Mouse (Mus musculus): Measurements from ENCODE around the gene Tnpo1.
"Not testable (repeated sequence)": the region's sequence is repeated elsewhere in the genome, so short reads cannot be mapped to it uniquely, and the experiment has no call there.

Gene Tnpo1

GRCm38 (mm10) chr13:98818205-98818604, 108.0 kb downstream of the Tnpo1 start:
- no peak for DNase-seq (ENCODE audit: low spot score)

- no peak for DNase-seq (ENCODE audit: low spot score)
Observed at GRCm38 (mm10) chr13:98817766-98818165, 108.4 kb downstream of the Tnpo1 start.

GRCm38 (mm10) chr13:98816981-98817660, 109.1 kb downstream of the Tnpo1 start:
- DNase-seq (ENCODE audit: low spot score), result not testable (repeated sequence)

- DNase-seq (ENCODE audit: low spot score), result no peak
Observed at GRCm38 (mm10) chr13:98816571-98816970, 109.6 kb downstream of the Tnpo1 start.

- peak; percentile 99 for DNase-seq (ENCODE audit: low spot score)
Observed at GRCm38 (mm10) chr13:98815147-98815785, 110.9 kb downstream of the Tnpo1 start, which contains the start of gene Fcho2. Gene Fcho2, minus strand, starts transcription at chr13:98815449.

- DNase-seq (ENCODE audit: low spot score), result peak; percentile 77
Observed at GRCm38 (mm10) chr13:98814275-98815040, 111.7 kb downstream of the Tnpo1 start.

- no peak for DNase-seq (ENCODE audit: low spot score)
Observed at GRCm38 (mm10) chr13:98813596-98814274, 112.4 kb downstream of the Tnpo1 start.

GRCm38 (mm10) chr13:98813167-98813566, 113.0 kb downstream of the Tnpo1 start:
- DNase-seq (ENCODE audit: low spot score), result no peak

GRCm38 (mm10) chr13:98812285-98812684, 113.9 kb downstream of the Tnpo1 start:
- DNase-seq (ENCODE audit: low spot score), result no peak

- no peak for DNase-seq (ENCODE audit: low spot score)
Observed at GRCm38 (mm10) chr13:98810143-98810542, 116.0 kb downstream of the Tnpo1 start.

- no peak for DNase-seq (ENCODE audit: low spot score)
Observed at GRCm38 (mm10) chr13:98809087-98809486, 117.1 kb downstream of the Tnpo1 start.

GRCm38 (mm10) chr13:98804480-98804879, 121.7 kb downstream of the Tnpo1 start:
- DNase-seq (ENCODE audit: low spot score), result no peak

GRCm38 (mm10) chr13:98803699-98804098, 122.5 kb downstream of the Tnpo1 start:
- no peak for DNase-seq (ENCODE audit: low spot score)

- no peak for DNase-seq (ENCODE audit: low spot score)
Observed at GRCm38 (mm10) chr13:98802957-98803356, 123.2 kb downstream of the Tnpo1 start.

GRCm38 (mm10) chr13:98795511-98795910, 130.7 kb downstream of the Tnpo1 start:
- no peak for DNase-seq (ENCODE audit: low spot score)

- no peak for DNase-seq (ENCODE audit: low spot score)
Observed at GRCm38 (mm10) chr13:98792864-98793263, 133.3 kb downstream of the Tnpo1 start.

- no peak for DNase-seq (ENCODE audit: low spot score)
Observed at GRCm38 (mm10) chr13:98791693-98792092, 134.5 kb downstream of the Tnpo1 start.

Measured in testis, postnatal 10 days (tissue).